Mouse (Mus musculus): ENCODE results near the gene Gm4070.
"Not testable (repeated sequence)": the region's sequence is repeated elsewhere in the genome, so short reads cannot be mapped to it uniquely, and the experiment has no call there.

GRCm38 (mm10) chr7:105952408-105952807 is 1.4 kb downstream of the Gm4070 start:
- TF ChIP-seq POLR2A (IDR thresholded peaks at IDR 0.05; ENCODE audit: low read depth, low read length); CTCF (IDR thresholded peaks at IDR 0.05; ENCODE audit: borderline replicate concordance, insufficient read depth, low read length): not testable (repeated sequence)
